Mouse (Mus musculus) forebrain, embryonic 13.5 days (tissue): ENCODE data around the gene Hrh1. TPM values are rescaled to one million over a fixed set of nuclear protein-coding genes. Genes with fewer than 3 reads are reported as not detected.
"Not testable (repeated sequence)": the region's sequence is repeated elsewhere in the genome, so short reads cannot be mapped to it uniquely, and the experiment has no call there.

Experiments
- ATAC-seq: fragments of 200-750 bp; cut with Nextera tagmentation; 2 replicates; pipeline ENCODE4 v1.8.0; 2017
- H3K27ac ChIP-seq: fragments of 300-500 bp; sonication (generic); 2 replicates; pipeline ENCODE4 v1.5.1; 2015; ENCODE audit warnings: inconsistent platforms, mild to moderate bottlenecking, moderate library complexity
- H3K27me3 ChIP-seq: fragments of 300-500 bp; sonication (generic); 2 replicates; pipeline ENCODE4 v1.6.1; 2015; ENCODE audit warnings: mild to moderate bottlenecking, inconsistent platforms
- H3K36me3 ChIP-seq: fragments of 300-500 bp; sonication (generic); 2 replicates; pipeline ENCODE4 v1.6.1; 2015; ENCODE audit warnings: mild to moderate bottlenecking, inconsistent platforms; ENCODE audit not compliant: poor library complexity, severe bottlenecking
- H3K4me1 ChIP-seq: fragments of 300-500 bp; sonication (generic); 2 replicates; pipeline ENCODE4 v1.6.1; 2015; ENCODE audit warnings: inconsistent platforms
- H3K4me2 ChIP-seq: fragments of 300-500 bp; sonication (generic); 2 replicates; pipeline ENCODE4 v1.6.1; 2015; ENCODE audit warnings: inconsistent platforms, mild to moderate bottlenecking, moderate library complexity
- H3K4me3 ChIP-seq: fragments of 300-500 bp; sonication (generic); 2 replicates; pipeline ENCODE4 v1.5.1; 2015; ENCODE audit warnings: mild to moderate bottlenecking, inconsistent platforms
- H3K9ac ChIP-seq: fragments of 300-500 bp; sonication (generic); 2 replicates; pipeline ENCODE4 v1.6.1; 2015; ENCODE audit warnings: mild to moderate bottlenecking, inconsistent platforms
- H3K9me3 ChIP-seq: fragments of 300-500 bp; sonication (generic); replicated peaks from 2 replicates; pipeline ENCODE4 v1.6.1; 2016; ENCODE audit warnings: inconsistent platforms
- WGBS: fragments of 180-500 bp; shearing (Covaris S2); methylation state at CpG from one replicate; pipeline ENCODE4 v1.1.7; 2015; 5-methylcytosine and 5-hydroxymethylcytosine counted together
- polyA plus RNA-seq: library from polyadenylated mRNA; unstranded; fragments of >200 nt; fragmentation: Nextera tagmentation; extraction: Ambion mirVana; gene quantifications from 2 replicates; pipeline ENCODE4 v1.2.1, GENCODE M21; 2015

Gene Hrh1
- polyA plus RNA-seq, 1 experiment from 2014 or later, result 0.41 TPM

DNA sequence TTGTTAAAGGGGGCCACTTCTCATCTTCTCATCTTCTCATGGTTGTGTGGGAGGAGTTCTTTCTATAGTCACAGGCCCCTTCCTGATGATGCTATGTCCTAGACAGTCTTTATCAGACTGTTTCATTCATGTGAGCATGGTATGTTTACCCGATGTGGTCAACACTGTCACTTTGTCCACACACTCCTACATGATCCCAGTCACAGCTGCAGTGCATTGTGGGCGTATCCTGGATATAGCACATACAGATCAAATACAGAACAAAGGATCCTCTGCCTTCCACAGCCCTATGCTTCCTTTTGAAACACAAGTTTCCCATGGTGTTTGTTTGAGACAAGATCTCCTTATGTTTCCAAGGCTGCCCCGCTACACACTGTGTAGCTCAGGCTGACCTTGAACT lies 76.3 kb downstream of the Hrh1 start:
- Histone ChIP-seq H3K9ac (no peak overlapping the region), H3K4me1 (peaks cover 7% of the 10 kb centered on the region), H3K4me2 (no peak overlapping the region), H3K27ac (no peak overlapping the region), H3K36me3 (no peaks in the 10 kb centered on the region), H3K27me3 (no peaks in the 10 kb centered on the region), H3K9me3 (no peaks in the 10 kb centered on the region), H3K4me3 (no peak overlapping the region)
- no peak for ATAC-seq
- WGBS, result 86% methylated on average over 3 of the region's 3 CpGs

DNA sequence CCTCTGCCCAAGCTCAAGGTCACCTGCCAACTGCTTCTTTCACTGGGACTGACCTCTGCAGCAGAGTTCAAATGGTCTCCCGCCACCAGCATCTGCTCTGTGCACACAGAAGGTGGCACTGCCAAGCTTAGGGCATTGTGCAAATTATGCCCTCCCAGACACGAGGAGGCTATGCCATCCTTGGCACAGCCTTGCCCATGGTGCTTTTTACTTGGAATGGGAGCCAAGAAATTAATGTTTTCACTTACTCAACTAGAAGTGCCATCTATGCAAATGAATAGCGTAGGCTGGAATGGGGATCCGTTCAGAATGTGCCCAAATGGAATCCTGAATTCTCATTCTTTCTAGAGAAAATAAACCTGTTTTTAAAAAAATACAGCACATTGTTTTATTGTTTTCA lies 77.2 kb downstream of the Hrh1 start:
- Histone ChIP-seq H3K36me3 (no peaks in the 10 kb centered on the region), H3K9me3 (no peaks in the 10 kb centered on the region), H3K27me3 (no peaks in the 10 kb centered on the region), H3K4me1 (peaks cover 7% of the 10 kb centered on the region), H3K4me3 (no peak overlapping the region), H3K27ac (no peak overlapping the region), H3K9ac (no peak overlapping the region), H3K4me2 (no peak overlapping the region)
- no peak for ATAC-seq
- 83% methylated on average over 4 of the region's 4 CpGs for WGBS

GRCm38 (mm10) chr6:114478771-114479170 lies 81.0 kb downstream of the Hrh1 start:
- no peaks in the 10 kb centered on the region for H3K9me3 ChIP-seq
- 21% methylated on average over 4 of the region's 4 CpGs for WGBS
- no peak overlapping the region for H3K4me3 ChIP-seq
- no peak overlapping the region for H3K27ac ChIP-seq
- no peaks in the 10 kb centered on the region for H3K27me3 ChIP-seq
- H3K36me3 ChIP-seq, result no peaks in the 10 kb centered on the region
- H3K9ac ChIP-seq, result no peak overlapping the region
- ATAC-seq, result no peak
- peaks cover 2% of the 10 kb centered on the region; the same call in 1 of the 2 replicates for H3K4me1 ChIP-seq
- H3K4me2 ChIP-seq, result no peak overlapping the region

- H3K4me2 ChIP-seq, result no peak overlapping the region
- ATAC-seq, result no peak
- H3K9ac ChIP-seq, result no peak overlapping the region
- H3K4me1 ChIP-seq, result no peaks in the 10 kb centered on the region
- no peaks in the 10 kb centered on the region for H3K27me3 ChIP-seq
- H3K36me3 ChIP-seq, result no peaks in the 10 kb centered on the region
- no peaks in the 10 kb centered on the region for H3K9me3 ChIP-seq
- H3K4me3 ChIP-seq, result no peak overlapping the region
- H3K27ac ChIP-seq, result no peak overlapping the region
- 92% methylated on average over 16 of the region's 16 CpGs for WGBS
These were observed 82.1 kb downstream of the Hrh1 start for GRCm38 (mm10) chr6:114479644-114480410.

DNA sequence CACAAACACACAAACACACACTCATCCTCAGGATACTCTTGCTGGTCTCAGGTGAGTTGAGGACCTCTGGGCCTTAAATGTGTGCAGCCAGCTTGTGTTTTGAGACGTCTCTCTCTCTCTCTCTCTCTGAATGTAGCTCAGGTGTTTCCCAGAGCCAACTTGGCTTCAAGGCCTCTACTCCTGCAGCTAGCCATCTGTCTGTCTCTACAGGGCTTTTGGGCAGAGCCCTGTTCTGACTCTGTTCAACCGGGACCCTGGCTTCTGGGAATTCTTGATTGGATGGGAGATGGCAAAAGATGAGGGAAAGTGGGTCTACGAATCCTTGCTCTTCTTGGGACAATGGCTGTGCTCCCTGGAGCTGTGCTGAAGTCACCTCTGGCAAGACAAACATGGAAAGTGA lies 91.6 kb downstream of the Hrh1 start:
- ATAC-seq, result no peak
- 78% methylated on average over 3 of the region's 3 CpGs for WGBS
- H3K4me1 ChIP-seq, result no peaks in the 10 kb centered on the region

GRCm38 (mm10) chr6:114492588-114492987 lies 94.9 kb downstream of the Hrh1 start:
- not testable (repeated sequence) for H3K27ac ChIP-seq, H3K9me3 ChIP-seq, H3K4me2 ChIP-seq, H3K27me3 ChIP-seq, H3K4me3 ChIP-seq, H3K9ac ChIP-seq, H3K4me1 ChIP-seq, H3K36me3 ChIP-seq, ATAC-seq
- WGBS, result 50% methylated on average over 9 of the region's 10 CpGs

More for the DNA sequence above, 91.6 kb downstream of the Hrh1 start:
- no peak overlapping the region for H3K4me3 ChIP-seq
- H3K9ac ChIP-seq, result no peak overlapping the region
- no peak overlapping the region for H3K27ac ChIP-seq
- no peaks in the 10 kb centered on the region for H3K36me3 ChIP-seq
- no peaks in the 10 kb centered on the region for H3K9me3 ChIP-seq
- no peak overlapping the region for H3K4me2 ChIP-seq
- no peaks in the 10 kb centered on the region for H3K27me3 ChIP-seq

DNA sequence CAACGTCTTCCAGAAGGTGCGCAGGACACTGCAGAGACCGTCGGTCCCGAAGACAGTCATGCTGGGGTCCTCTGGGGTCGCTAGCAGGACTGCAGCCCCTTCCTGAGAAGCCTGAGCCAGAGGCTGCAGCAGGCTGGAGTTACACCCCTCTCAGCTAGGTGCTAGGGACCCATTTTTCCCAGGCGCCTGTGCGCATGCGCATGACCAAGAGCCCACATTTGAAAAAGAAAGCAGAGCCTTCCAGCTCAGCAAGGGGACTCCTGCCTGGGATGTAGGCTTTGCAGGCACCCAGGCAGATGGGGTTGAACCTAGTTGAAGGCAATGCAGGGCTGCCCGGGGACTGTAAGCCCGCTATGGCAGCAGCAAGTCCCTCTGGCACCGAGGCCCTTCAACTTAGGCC lies 97.3 kb downstream of the Hrh1 start:
- not testable (repeated sequence) for H3K4me1 ChIP-seq, H3K4me2 ChIP-seq, H3K9me3 ChIP-seq, H3K4me3 ChIP-seq, ATAC-seq, H3K27me3 ChIP-seq, H3K9ac ChIP-seq, H3K27ac ChIP-seq, H3K36me3 ChIP-seq
- WGBS, result 27% methylated on average over 9 of the region's 12 CpGs

- not testable (repeated sequence) for H3K27ac ChIP-seq, H3K27me3 ChIP-seq, H3K4me3 ChIP-seq, H3K4me2 ChIP-seq, H3K9me3 ChIP-seq, H3K9ac ChIP-seq, H3K4me1 ChIP-seq, H3K36me3 ChIP-seq, ATAC-seq
- 16% methylated on average over 16 of the region's 17 CpGs for WGBS
These were observed 116.3 kb downstream of the Hrh1 start for GRCm38 (mm10) chr6:114514038-114514437.

GRCm38 (mm10) chr6:114528709-114529108 lies 131.0 kb downstream of the Hrh1 start:
- not testable (repeated sequence) for H3K9ac ChIP-seq, ATAC-seq, H3K27ac ChIP-seq, H3K4me2 ChIP-seq, H3K36me3 ChIP-seq, H3K9me3 ChIP-seq, H3K27me3 ChIP-seq, H3K4me1 ChIP-seq, H3K4me3 ChIP-seq
- WGBS, result no CpG with 5 or more reads among the region's 12 CpGs

Other genes with a start within 250 kb of the Hrh1 start
- gene Slc6a1, start 115.3 kb upstream of the Hrh1 start, polyA plus RNA-seq, result 67.2 and 81.0 TPM in 2 replicates
- 18.3 and 18.5 TPM in 2 replicates for gene Atg7, start 245.2 kb downstream of the Hrh1 start, polyA plus RNA-seq